Comparison of ENCODE assay signal across 8 mouse cellular contexts in the genomic region with DNA sequence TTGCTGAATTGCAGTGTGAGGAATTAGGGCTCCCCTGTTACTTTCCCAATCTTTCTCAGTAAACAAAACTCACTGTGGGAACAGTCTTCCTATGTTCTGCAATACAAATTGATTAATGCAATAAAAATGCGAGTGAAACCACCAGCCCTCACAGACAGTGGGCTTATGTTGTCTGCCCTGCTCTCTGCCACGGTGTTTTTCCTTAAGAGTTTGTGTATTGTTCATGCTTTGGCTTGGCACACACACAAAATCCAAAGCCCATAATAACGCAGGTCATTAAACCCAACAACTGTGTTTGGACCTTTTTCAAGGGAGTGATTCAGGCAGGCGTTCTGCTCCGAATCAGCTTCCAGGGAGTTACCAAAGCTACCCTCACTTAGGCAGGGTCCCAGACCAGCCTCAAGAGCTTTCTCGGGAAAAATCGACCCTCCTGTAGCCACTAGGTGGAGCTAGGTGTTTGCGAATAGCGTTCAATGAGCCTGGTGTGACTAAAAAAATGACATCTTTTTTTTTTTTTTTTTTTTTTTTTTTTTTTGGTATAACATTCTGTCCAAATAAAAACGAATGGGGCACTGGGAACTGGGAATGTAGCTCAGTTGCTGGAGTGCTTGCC. TPM values are rescaled to one million over a fixed set of nuclear protein-coding genes. Genes with fewer than 3 reads are reported as not detected.
DNase-seq lines count a peak whose midpoint lies in the region; ATAC-seq lines count a peak whose summit lies in the region.

No protein-coding gene starts in this region.

- H3K36me3 ChIP-seq in hindbrain, embryonic 11.5 days (ENCODE audit: control insufficient read depth, insufficient read depth, low read length), result no peaks in the 10 kb centered on the region
- H3K36me3 ChIP-seq in hindbrain, embryonic 13.5 days, result no peaks in the 10 kb centered on the region
- no peaks in the 10 kb centered on the region for H3K36me3 ChIP-seq in forebrain, embryonic 16.5 days (ENCODE audit: control insufficient read depth, insufficient read depth)
- no peaks in the 10 kb centered on the region for H3K36me3 ChIP-seq in hindbrain, embryonic 14.5 days (replicated peaks; ENCODE audit: control insufficient read depth, insufficient read depth)

- H3K4me2 ChIP-seq in hindbrain, embryonic 11.5 days (replicated peaks; ENCODE audit: low read depth, low read length), result no peak overlapping the region
- H3K4me2 ChIP-seq in hindbrain, embryonic 13.5 days, result no peak overlapping the region
- peak overlapping the region; percentile 20; the same call in 1 of the 2 replicates for H3K4me2 ChIP-seq in forebrain, embryonic 16.5 days (ENCODE audit: low read length)
- H3K4me2 ChIP-seq in hindbrain, embryonic 14.5 days (replicated peaks), result no peak overlapping the region

- ATAC-seq in hindbrain, embryonic 11.5 days (ENCODE audit: low FRiP score), result no peak
- ATAC-seq in hindbrain, embryonic 13.5 days (ENCODE audit: low FRiP score), result no peak
- ATAC-seq in forebrain, embryonic 16.5 days, result peak; percentile 43
- ATAC-seq in hindbrain, embryonic 14.5 days (ENCODE audit: low FRiP score), result peak; percentile 54; the same call in 1 of the 2 replicates
- ATAC-seq in megakaryocyte-erythroid progenitor cell, adult 5-6 weeks (replicated peaks; ENCODE audit: low FRiP score, low TSS enrichment, poor library complexity, severe bottlenecking), result 0 out of 2 replicates have a peak, but pooled peaks have one; percentile 45

- no peaks in the 10 kb centered on the region for H3K9me3 ChIP-seq in hindbrain, embryonic 11.5 days (ENCODE audit: control insufficient read depth, low read length)
- no peaks in the 10 kb centered on the region for H3K9me3 ChIP-seq in hindbrain, embryonic 13.5 days
- H3K9me3 ChIP-seq in forebrain, embryonic 16.5 days (ENCODE audit: control insufficient read depth, low read length), result no peaks in the 10 kb centered on the region
- no peaks in the 10 kb centered on the region for H3K9me3 ChIP-seq in hindbrain, embryonic 14.5 days (ENCODE audit: control insufficient read depth, low read length)

- H3K4me3 ChIP-seq in hindbrain, embryonic 11.5 days (ENCODE audit: low read depth, low read length), result no peak overlapping the region
- H3K4me3 ChIP-seq in hindbrain, embryonic 13.5 days, result no peak overlapping the region
- no peak overlapping the region for H3K4me3 ChIP-seq in forebrain, embryonic 16.5 days (replicated peaks; ENCODE audit: low read length)
- no peak overlapping the region for H3K4me3 ChIP-seq in hindbrain, embryonic 14.5 days (replicated peaks; ENCODE audit: low read length)

- no peaks in the 10 kb centered on the region for H3K27me3 ChIP-seq in hindbrain, embryonic 11.5 days (ENCODE audit: control insufficient read depth, insufficient read depth, low read length)
- peaks cover 7% of the 10 kb centered on the region; the same call in 1 of the 2 replicates for H3K27me3 ChIP-seq in hindbrain, embryonic 13.5 days
- H3K27me3 ChIP-seq in forebrain, embryonic 16.5 days (replicated peaks; ENCODE audit: control insufficient read depth, insufficient read depth, low read length), result no peaks in the 10 kb centered on the region
- no peaks in the 10 kb centered on the region for H3K27me3 ChIP-seq in hindbrain, embryonic 14.5 days (ENCODE audit: control insufficient read depth, insufficient read depth, low read length)

- DNase-seq in hindbrain, embryonic 11.5 days (ENCODE audit: low spot score), result peak; percentile 81
- peak; percentile 24 for DNase-seq in c-Kit-positive CD71-positive TER-119-positive erythroid progenitor cells, embryonic 14.5 days (ENCODE audit: low spot score)
- peak; percentile 89 for DNase-seq in hindbrain, embryonic 14.5 days (ENCODE audit: low spot score)
- DNase-seq in layer of hippocampus, postnatal 14 days (ENCODE audit: low spot score in 2 of 2), result peak; percentile 74 to 88
- DNase-seq in right cerebral cortex, postnatal 25 days, result peak; percentile 57

- H3K9ac ChIP-seq in hindbrain, embryonic 11.5 days (ENCODE audit: low read depth, low read length), result no peak overlapping the region
- no peak overlapping the region for H3K9ac ChIP-seq in hindbrain, embryonic 13.5 days
- no peak overlapping the region for H3K9ac ChIP-seq in forebrain, embryonic 16.5 days (replicated peaks; ENCODE audit: low read depth, low read length)
- H3K9ac ChIP-seq in hindbrain, embryonic 14.5 days, result no peak overlapping the region

- WGBS in hindbrain, embryonic 11.5 days, result 21% methylated on average over 10 of the region's 10 CpGs
- 15% methylated on average over 10 of the region's 10 CpGs for WGBS in hindbrain, embryonic 13.5 days
- 4% methylated on average over 10 of the region's 10 CpGs for WGBS in forebrain, embryonic 16.5 days
- 16% methylated on average over 10 of the region's 10 CpGs for WGBS in hindbrain, embryonic 14.5 days

- H3K27ac ChIP-seq in hindbrain, embryonic 11.5 days (ENCODE audit: low read depth, low read length), result no peak overlapping the region
- no peak overlapping the region for H3K27ac ChIP-seq in hindbrain, embryonic 13.5 days
- no peak overlapping the region for H3K27ac ChIP-seq in forebrain, embryonic 16.5 days (ENCODE audit: low read length)
- H3K27ac ChIP-seq in hindbrain, embryonic 14.5 days, result no peak overlapping the region

- H3K4me1 ChIP-seq in hindbrain, embryonic 11.5 days (replicated peaks; ENCODE audit: control insufficient read depth, insufficient read depth, low read length), result no peaks in the 10 kb centered on the region
- H3K4me1 ChIP-seq in hindbrain, embryonic 13.5 days (replicated peaks), result peaks cover 15% of the 10 kb centered on the region
- H3K4me1 ChIP-seq in forebrain, embryonic 16.5 days (replicated peaks; ENCODE audit: control insufficient read depth, insufficient read depth, low read length), result peaks cover 17% of the 10 kb centered on the region
- no peaks in the 10 kb centered on the region; the same call in 1 of the 2 replicates for H3K4me1 ChIP-seq in hindbrain, embryonic 14.5 days (replicated peaks; ENCODE audit: control insufficient read depth, insufficient read depth, low read length)

RNA-seq across cellular contexts. Expression of a gene that starts 36.1 kb away (rescaled TPM):
- polyA plus RNA-seq in hindbrain, embryonic 11.5 days (2014; fragmentation: Nextera tagmentation; extraction: Ambion mirVana), result 0.32 and 1.0 TPM in 2 replicates
- polyA plus RNA-seq in hindbrain, embryonic 13.5 days (2015; fragmentation: Nextera tagmentation; extraction: Ambion mirVana), result 2.2 and 2.7 TPM in 2 replicates
- polyA plus RNA-seq in forebrain, embryonic 16.5 days (2015; fragmentation: Nextera tagmentation; extraction: Ambion mirVana), result 5.9 and 7.4 TPM in 2 replicates
- polyA plus RNA-seq in hindbrain, embryonic 14.5 days (2014; fragmentation: Nextera tagmentation; extraction: Ambion mirVana), result 1.8 and 2.7 TPM in 2 replicates
- 10 to 100 TPM in 1 of 2 experiments, 1 to 10 TPM in 1; 9.8 to 11.3 TPM for total RNA-seq in layer of hippocampus, postnatal 14 days (2021)
- total RNA-seq in megakaryocyte-erythroid progenitor cell, adult 5-6 weeks (2014; fragmentation: Nextera tagmentation), result not detected in 2 replicates
- not detected in 2 replicates for total RNA-seq in megakaryocyte-erythroid progenitor cell, adult 5-6 weeks (2017)

RNA-seq across cellular contexts. Expression of a gene that starts 46.5 kb away (rescaled TPM):
- polyA plus RNA-seq in hindbrain, embryonic 11.5 days (2014; fragmentation: Nextera tagmentation; extraction: Ambion mirVana), result 70.5 and 75.3 TPM in 2 replicates
- polyA plus RNA-seq in hindbrain, embryonic 13.5 days (2015; fragmentation: Nextera tagmentation; extraction: Ambion mirVana), result 67.3 and 69.0 TPM in 2 replicates
- 47.6 and 54.3 TPM in 2 replicates for polyA plus RNA-seq in forebrain, embryonic 16.5 days (2015; fragmentation: Nextera tagmentation; extraction: Ambion mirVana)
- 57.5 and 62.5 TPM in 2 replicates for polyA plus RNA-seq in hindbrain, embryonic 14.5 days (2014; fragmentation: Nextera tagmentation; extraction: Ambion mirVana)
- 10 to 100 TPM; 27.2 to 29.1 TPM for total RNA-seq in layer of hippocampus, postnatal 14 days (2021)
- 2.3 and 4.6 TPM in 2 replicates for total RNA-seq in megakaryocyte-erythroid progenitor cell, adult 5-6 weeks (2014; fragmentation: Nextera tagmentation)
- 3.9 and 5.2 TPM in 2 replicates for total RNA-seq in megakaryocyte-erythroid progenitor cell, adult 5-6 weeks (2017)

Comparison
In these comparisons a context has a peak if more than half of its experiments do, and no peak if none do; other contexts are left out.
1. ATAC-seq: peak in forebrain, embryonic 16.5 days (single experiment), hindbrain, embryonic 14.5 days (single experiment) and megakaryocyte-erythroid progenitor cell, adult 5-6 weeks (single experiment); none in hindbrain, embryonic 11.5 days (single experiment) and hindbrain, embryonic 13.5 days (single experiment).
2. DNase-seq: peak in every context shown above with its lines; median percentile 89 in hindbrain, embryonic 14.5 days; 81 in hindbrain, embryonic 11.5 days; 81 in layer of hippocampus, postnatal 14 days; 57 in right cerebral cortex, postnatal 25 days; 24 in c-Kit-positive CD71-positive TER-119-positive erythroid progenitor cells, embryonic 14.5 days.